Mouse (Mus musculus) forebrain, embryonic 13.5 days (tissue): ENCODE results near the gene Cdh19. TPM values are rescaled to one million over a fixed set of nuclear protein-coding genes. Genes with fewer than 3 reads are reported as not detected.

ENCODE experiments used
- ATAC-seq: fragments of 200-750 bp; cut with Nextera tagmentation; 2 replicates; pipeline ENCODE4 v1.8.0; 2017
- H3K27ac ChIP-seq: fragments of 300-500 bp; sonication (generic); 2 replicates; pipeline ENCODE4 v1.5.1; 2015; ENCODE audit warnings: inconsistent platforms, mild to moderate bottlenecking, moderate library complexity
- H3K27me3 ChIP-seq: fragments of 300-500 bp; sonication (generic); 2 replicates; pipeline ENCODE4 v1.6.1; 2015; ENCODE audit warnings: mild to moderate bottlenecking, inconsistent platforms
- H3K36me3 ChIP-seq: fragments of 300-500 bp; sonication (generic); 2 replicates; pipeline ENCODE4 v1.6.1; 2015; ENCODE audit warnings: mild to moderate bottlenecking, inconsistent platforms; ENCODE audit not compliant: poor library complexity, severe bottlenecking
- H3K4me1 ChIP-seq: fragments of 300-500 bp; sonication (generic); 2 replicates; pipeline ENCODE4 v1.6.1; 2015; ENCODE audit warnings: inconsistent platforms
- H3K4me2 ChIP-seq: fragments of 300-500 bp; sonication (generic); 2 replicates; pipeline ENCODE4 v1.6.1; 2015; ENCODE audit warnings: inconsistent platforms, mild to moderate bottlenecking, moderate library complexity
- H3K4me3 ChIP-seq: fragments of 300-500 bp; sonication (generic); 2 replicates; pipeline ENCODE4 v1.5.1; 2015; ENCODE audit warnings: mild to moderate bottlenecking, inconsistent platforms
- H3K9ac ChIP-seq: fragments of 300-500 bp; sonication (generic); 2 replicates; pipeline ENCODE4 v1.6.1; 2015; ENCODE audit warnings: mild to moderate bottlenecking, inconsistent platforms
- H3K9me3 ChIP-seq: fragments of 300-500 bp; sonication (generic); replicated peaks from 2 replicates; pipeline ENCODE4 v1.6.1; 2016; ENCODE audit warnings: inconsistent platforms
- WGBS: fragments of 180-500 bp; shearing (Covaris S2); methylation state at CpG from one replicate; pipeline ENCODE4 v1.1.7; 2015; 5-methylcytosine and 5-hydroxymethylcytosine counted together
- polyA plus RNA-seq: library from polyadenylated mRNA; unstranded; fragments of >200 nt; fragmentation: Nextera tagmentation; extraction: Ambion mirVana; gene quantifications from 2 replicates; pipeline ENCODE4 v1.2.1, GENCODE M21; 2015

The Cdh19 gene
- polyA plus RNA-seq, result 0.04 TPM in 1 of 2 replicates, not detected in the other

- Histone ChIP-seq H3K9me3 (no peaks in the 10 kb centered on the region), H3K9ac (no peak within 1 kb of the TSS), H3K36me3 (no peaks in the 10 kb centered on the region), H3K4me3 (no peak within 1 kb of the TSS), H3K27me3 (no peaks in the 10 kb centered on the region), H3K4me2 (no peak within 1 kb of the TSS), H3K27ac (no peak within 1 kb of the TSS), H3K4me1 (no peaks in the 10 kb centered on the region)
- 8% methylated on average over 2 of the region's 2 CpGs for WGBS
- ATAC-seq, result no peak
These were observed at the start of gene Cdh19 for GRCm38 (mm10) chr1:110977484-110977883. TSS of gene Cdh19 (minus strand) at chr1:110977584.

- Histone ChIP-seq H3K9me3 (no peaks in the 10 kb centered on the region), H3K36me3 (no peaks in the 10 kb centered on the region), H3K4me1 (no peaks in the 10 kb centered on the region), H3K9ac (no peak overlapping the region), H3K4me2 (no peak overlapping the region), H3K27ac (no peak overlapping the region), H3K4me3 (no peak overlapping the region), H3K27me3 (no peaks in the 10 kb centered on the region)
- 16% methylated on average over 3 of the region's 3 CpGs for WGBS
- ATAC-seq, result no peak
These were observed 43.2 kb upstream of the Cdh19 start for GRCm38 (mm10) chr1:111020434-111021060.

- Histone ChIP-seq H3K4me3 (no peak overlapping the region), H3K27ac (no peak overlapping the region), H3K9ac (no peak overlapping the region), H3K36me3 (no peaks in the 10 kb centered on the region), H3K4me1 (no peaks in the 10 kb centered on the region), H3K9me3 (no peaks in the 10 kb centered on the region), H3K4me2 (no peak overlapping the region), H3K27me3 (no peaks in the 10 kb centered on the region)
- ATAC-seq, result peak; percentile 51; the same call in 1 of the 2 replicates
These were observed 40.3 kb upstream of the Cdh19 start for GRCm38 (mm10) chr1:111017640-111018039.

GRCm38 (mm10) chr1:110989824-110990223 lies 12.4 kb upstream of the Cdh19 start:
- Histone ChIP-seq H3K27me3 (no peaks in the 10 kb centered on the region), H3K9ac (no peak overlapping the region), H3K4me3 (no peak overlapping the region), H3K4me1 (no peaks in the 10 kb centered on the region), H3K27ac (no peak overlapping the region), H3K36me3 (no peaks in the 10 kb centered on the region), H3K9me3 (no peaks in the 10 kb centered on the region), H3K4me2 (no peak overlapping the region)
- peak; percentile 57 for ATAC-seq

GRCm38 (mm10) chr1:110969201-110969600 lies 8.2 kb downstream of the Cdh19 start:
- Histone ChIP-seq H3K27me3 (no peaks in the 10 kb centered on the region), H3K36me3 (no peaks in the 10 kb centered on the region), H3K9me3 (no peaks in the 10 kb centered on the region), H3K4me3 (no peak overlapping the region), H3K27ac (no peak overlapping the region), H3K9ac (no peak overlapping the region), H3K4me2 (no peak overlapping the region), H3K4me1 (no peaks in the 10 kb centered on the region)
- no peak for ATAC-seq
- WGBS, result 78% methylated on average over 2 of the region's 2 CpGs

- H3K4me3 ChIP-seq, result no peak overlapping the region
- no peak overlapping the region for H3K27ac ChIP-seq
- no peaks in the 10 kb centered on the region for H3K4me1 ChIP-seq
- no peaks in the 10 kb centered on the region for H3K9me3 ChIP-seq
- H3K36me3 ChIP-seq, result no peaks in the 10 kb centered on the region
- no peak for ATAC-seq
- WGBS, result 83% methylated on average over 1 of the region's 1 CpGs
- H3K27me3 ChIP-seq, result no peaks in the 10 kb centered on the region
- no peak overlapping the region for H3K9ac ChIP-seq
- H3K4me2 ChIP-seq, result no peak overlapping the region
These were observed 67.6 kb downstream of the Cdh19 start for GRCm38 (mm10) chr1:110909752-110910151.

GRCm38 (mm10) chr1:110909218-110909617 lies 68.2 kb downstream of the Cdh19 start:
- Histone ChIP-seq H3K4me2 (no peak overlapping the region), H3K4me3 (no peak overlapping the region), H3K9ac (no peak overlapping the region), H3K4me1 (no peaks in the 10 kb centered on the region), H3K27me3 (no peaks in the 10 kb centered on the region), H3K27ac (no peak overlapping the region), H3K36me3 (no peaks in the 10 kb centered on the region), H3K9me3 (no peaks in the 10 kb centered on the region)
- 90% methylated on average over 1 of the region's 1 CpGs for WGBS
- ATAC-seq, result no peak

GRCm38 (mm10) chr1:110904266-110904665 lies 73.1 kb downstream of the Cdh19 start:
- Histone ChIP-seq H3K36me3 (no peaks in the 10 kb centered on the region), H3K9ac (no peak overlapping the region), H3K4me1 (no peaks in the 10 kb centered on the region), H3K4me2 (no peak overlapping the region), H3K27ac (no peak overlapping the region), H3K9me3 (no peaks in the 10 kb centered on the region), H3K27me3 (no peaks in the 10 kb centered on the region), H3K4me3 (no peak overlapping the region)
- WGBS, result 50% methylated on average over 2 of the region's 2 CpGs
- ATAC-seq, result no peak
